Mouse (Mus musculus) lung, postnatal 0 days (tissue): Measurements from ENCODE around the gene Rgs7.

ENCODE experiments used
- CTCF ChIP-seq: IDR thresholded peaks from 2 replicates; pipeline ENCODE4 v1.5.1; 2016; ENCODE audit warnings: antibody characterized with exemption, mild to moderate bottlenecking
- EP300 ChIP-seq: IDR thresholded peaks from 2 replicates; pipeline ENCODE4 v1.6.1; 2016; ENCODE audit warnings: antibody characterized with exemption, mild to moderate bottlenecking, control low read depth

- no peak for TF ChIP-seq CTCF
- TF ChIP-seq EP300, result no peak
Observed at GRCm38 (mm10) chr1:175346162-175346561, 146.1 kb downstream of the Rgs7 start.
